Mouse (Mus musculus) neural tube, embryonic 14.5 days (tissue): ENCODE measurements around the gene Nfe2l3. TPM values are rescaled to one million over a fixed set of nuclear protein-coding genes. Genes with fewer than 3 reads are reported as not detected.

Source experiments
- ATAC-seq: fragments of 200-750 bp; cut with Nextera tagmentation; 2 replicates; pipeline ENCODE4 v1.8.0; 2017; ENCODE audit warnings: low read depth, mild to moderate bottlenecking, moderate TSS enrichment, moderate library complexity
- H3K27ac ChIP-seq: fragments of 300-500 bp; sonication (generic); 2 replicates; pipeline ENCODE4 v1.5.1; 2014; ENCODE audit warnings: low read depth, mild to moderate bottlenecking, control low read depth, low read length, moderate library complexity, mixed read lengths
- H3K27me3 ChIP-seq: fragments of 300-500 bp; sonication (generic); 2 replicates; pipeline ENCODE4 v1.6.1; 2014; ENCODE audit warnings: low read length; ENCODE audit not compliant: control insufficient read depth, insufficient read depth
- H3K36me3 ChIP-seq: fragments of 300-500 bp; sonication (generic); 2 replicates; pipeline ENCODE4 v1.6.1; 2014; ENCODE audit warnings: low read length, mixed read lengths; ENCODE audit not compliant: control insufficient read depth, insufficient read depth
- H3K4me1 ChIP-seq: fragments of 300-500 bp; sonication (generic); 2 replicates; pipeline ENCODE4 v1.6.1; 2014; ENCODE audit warnings: low read length; ENCODE audit not compliant: control insufficient read depth, insufficient read depth
- H3K4me2 ChIP-seq: fragments of 300-500 bp; sonication (generic); 2 replicates; pipeline ENCODE4 v1.6.1; 2014; ENCODE audit warnings: mild to moderate bottlenecking, low read depth, low read length, control low read depth
- H3K4me3 ChIP-seq: fragments of 300-500 bp; sonication (generic); 2 replicates; pipeline ENCODE4 v1.5.1; 2014; ENCODE audit warnings: low read depth, low read length, control low read depth, mixed read lengths
- H3K9ac ChIP-seq: fragments of 300-500 bp; sonication (generic); replicated peaks from 2 replicates; pipeline ENCODE4 v1.6.1; 2014; ENCODE audit warnings: low read depth, mild to moderate bottlenecking, control low read depth, low read length, mixed read lengths
- H3K9me3 ChIP-seq: fragments of 300-500 bp; sonication (generic); 2 replicates; pipeline ENCODE4 v1.6.1; 2016; ENCODE audit warnings: low read length; ENCODE audit not compliant: control insufficient read depth
- WGBS: fragments of 180-500 bp; shearing (Covaris S2); extraction: QIAGEN DNeasy Blood & Tissue Kit; methylation state at CpG from one replicate; pipeline ENCODE4 v1.1.7; 2014; 5-methylcytosine and 5-hydroxymethylcytosine counted together
- polyA plus RNA-seq: library from polyadenylated mRNA; unstranded; fragments of >200 nt; fragmentation: Nextera tagmentation; extraction: Ambion mirVana; gene quantifications from 2 replicates; pipeline ENCODE4 v1.2.1, GENCODE M21; 2014

Gene Nfe2l3
- polyA plus RNA-seq, 1 experiment from 2014 or later = 4.6 TPM

GRCm38 (mm10) chr6:51489787-51490186 lies 57.3 kb downstream of the Nfe2l3 start:
- H3K27ac ChIP-seq = no peak overlapping the region
- no peaks in the 10 kb centered on the region for H3K9me3 ChIP-seq
- no peak overlapping the region for H3K4me3 ChIP-seq
- H3K27me3 ChIP-seq = no peaks in the 10 kb centered on the region
- no peaks in the 10 kb centered on the region for H3K36me3 ChIP-seq
- no peak overlapping the region for H3K4me2 ChIP-seq
- ATAC-seq = no peak
- H3K9ac ChIP-seq = no peak overlapping the region
- no peaks in the 10 kb centered on the region for H3K4me1 ChIP-seq
- WGBS = 75% methylated on average over 2 of the region's 2 CpGs

DNA sequence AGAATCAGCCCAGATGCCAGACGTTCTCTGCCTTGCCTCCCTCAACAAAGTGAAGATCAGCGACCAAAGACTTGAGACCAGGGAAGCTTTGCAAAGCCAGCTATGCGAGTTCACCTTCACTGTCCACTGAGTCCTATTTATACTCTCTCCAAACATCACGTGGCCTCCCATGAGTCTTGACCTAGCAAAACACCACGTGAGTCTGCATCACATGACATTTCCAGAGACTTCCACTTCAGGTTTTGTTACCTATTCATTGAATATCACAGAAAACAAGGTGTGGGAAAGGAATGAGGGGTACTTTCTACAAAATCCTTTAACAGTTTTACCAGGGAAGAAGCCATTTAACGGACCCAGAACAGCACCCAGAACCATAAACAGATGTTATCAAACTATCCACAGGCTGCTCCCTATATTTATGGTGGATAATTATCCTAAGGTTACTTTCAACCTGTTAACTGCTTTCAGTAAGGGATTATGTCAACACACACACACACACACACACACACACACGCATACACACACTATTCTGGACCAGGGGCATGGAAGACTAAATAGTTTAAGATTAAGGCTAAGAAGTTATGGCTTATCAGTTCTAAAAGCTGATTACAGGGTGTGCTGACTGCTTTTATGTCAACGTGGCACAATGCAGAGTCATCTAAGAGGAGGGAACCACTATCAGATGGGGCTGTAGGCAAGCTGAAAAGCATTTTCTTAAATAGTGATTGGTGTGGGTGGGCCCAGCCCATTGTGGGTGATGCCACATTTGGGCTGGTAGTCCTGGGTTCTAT lies 65.0 kb downstream of the Nfe2l3 start:
- 74% methylated on average over 8 of the region's 8 CpGs for WGBS

DNA sequence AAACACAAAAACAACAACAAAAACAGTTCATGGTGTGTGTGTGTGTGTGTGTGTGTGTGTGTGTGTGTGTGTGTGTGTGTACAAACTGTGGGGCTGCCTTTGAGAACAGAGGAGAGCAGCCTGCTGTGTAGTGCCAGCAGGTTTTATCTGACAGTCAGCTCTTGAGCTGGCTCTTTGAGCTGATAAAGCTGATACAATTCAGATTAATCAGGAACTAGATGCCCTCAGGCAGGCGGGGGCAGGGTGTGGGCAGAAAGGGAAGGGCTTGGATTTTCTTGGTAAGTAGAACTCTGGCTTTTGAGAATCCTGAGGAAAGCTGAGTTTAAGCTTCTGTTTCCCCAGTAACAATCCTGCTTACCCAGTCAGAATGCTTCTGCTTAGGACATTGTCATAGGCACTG lies 73.2 kb downstream of the Nfe2l3 start:
- H3K4me3 ChIP-seq = no peak overlapping the region
- H3K36me3 ChIP-seq = no peaks in the 10 kb centered on the region
- H3K4me1 ChIP-seq = no peaks in the 10 kb centered on the region
- WGBS = 79% methylated on average over 1 of the region's 1 CpGs
- H3K27me3 ChIP-seq = no peaks in the 10 kb centered on the region
- no peaks in the 10 kb centered on the region for H3K9me3 ChIP-seq
- H3K9ac ChIP-seq = no peak overlapping the region
- no peak overlapping the region for H3K27ac ChIP-seq
- no peak overlapping the region for H3K4me2 ChIP-seq
- no peak for ATAC-seq

More for the DNA sequence above, 65.0 kb downstream of the Nfe2l3 start:
- Histone ChIP-seq H3K4me1 (no peaks in the 10 kb centered on the region), H3K9me3 (no peaks in the 10 kb centered on the region), H3K27me3 (no peaks in the 10 kb centered on the region), H3K4me3 (no peak overlapping the region), H3K36me3 (no peaks in the 10 kb centered on the region), H3K4me2 (no peak overlapping the region), H3K27ac (no peak overlapping the region), H3K9ac (no peak overlapping the region)
- ATAC-seq = no peak

GRCm38 (mm10) chr6:51507556-51507955 lies 75.1 kb downstream of the Nfe2l3 start:
- Histone ChIP-seq H3K9ac (no peak overlapping the region), H3K27ac (no peak overlapping the region), H3K4me2 (no peak overlapping the region), H3K27me3 (no peaks in the 10 kb centered on the region), H3K4me1 (no peaks in the 10 kb centered on the region), H3K9me3 (no peaks in the 10 kb centered on the region), H3K36me3 (no peaks in the 10 kb centered on the region), H3K4me3 (no peak overlapping the region)
- no peak for ATAC-seq
- WGBS = 73% methylated on average over 2 of the region's 2 CpGs

Other genes starting within 250 kb of the Nfe2l3 start
- 791 and 971 TPM in 2 replicates for gene Hnrnpa2b1, start 37.2 kb downstream of the Nfe2l3 start, polyA plus RNA-seq
- gene Cbx3, start 37.7 kb downstream of the Nfe2l3 start, polyA plus RNA-seq = 360 and 386 TPM in 2 replicates
- 62.4 and 63.9 TPM in 2 replicates for gene Snx10, start 91.2 kb downstream of the Nfe2l3 start, polyA plus RNA-seq